ENCODE assay signal across 10 mouse cellular contexts in genomic region chr11:74989047-74989446, GRCm38 (mm10).
DNase-seq lines count a peak whose midpoint lies in the region; ATAC-seq and TF ChIP-seq lines count a peak whose summit lies in the region.
"Had no signal": no experiment of that assay in that cellular context is flagged by ENCODE, and none has a peak within 500 bp of the region (broad histone marks: within the 10 kb centered on the region; RNA-seq: fewer than 3 reads in every experiment).

No protein-coding gene starts in this region.

- no peak for TF ChIP-seq CTCF in kidney, adult 2 months (conservative IDR thresholded peaks at IDR 0.05; ENCODE audit: insufficient read depth, insufficient read length, low read depth, low read length)

- peak; percentile 34 for DNase-seq in kidney, adult 11 months
- DNase-seq in heart, adult 11 months, result peak; percentile 98
- peak; percentile 49 for DNase-seq in kidney, adult 2 months
- peak; percentile 62 for DNase-seq in skeletal muscle tissue, adult 2 months (ENCODE audit: low read depth, low spot score)
- no peak for DNase-seq in frontal cortex, postnatal 10 days (ENCODE audit: low spot score in 2 of 2)
- no peak for DNase-seq in cerebellum, postnatal 10 days
- DNase-seq: cerebellum, adult 8-10 months had no signal

- H3K36me3 ChIP-seq in kidney, embryonic 14.5 days (ENCODE audit: control insufficient read depth, insufficient read depth, low read length), result peaks cover 8% of the 10 kb centered on the region
- H3K36me3 ChIP-seq in kidney, adult 2 months (ENCODE audit: control insufficient read depth, insufficient read depth, low read length), result no peaks in the 10 kb centered on the region; the same call in 1 of the 2 replicates

- H3K4me2 ChIP-seq in kidney, embryonic 14.5 days (replicated peaks; ENCODE audit: low read depth, low read length), result no peak overlapping the region
- H3K4me2 ChIP-seq: limb, embryonic 12.5 days had no signal

- H3K27ac ChIP-seq in kidney, embryonic 14.5 days (ENCODE audit: low read depth, low read length), result no peak overlapping the region
- H3K27ac ChIP-seq in kidney, adult 2 months (ENCODE audit: insufficient read depth, low read depth, low read length), result peak overlapping the region; percentile 3

- H3K9me3 ChIP-seq in kidney, embryonic 14.5 days (ENCODE audit: control insufficient read depth, low read length), result no peaks in the 10 kb centered on the region
- H3K9me3 ChIP-seq: limb, embryonic 12.5 days had no signal

- TF ChIP-seq POLR2A in kidney, adult 2 months (IDR thresholded peaks at IDR 0.05; ENCODE audit: low read depth, low read length), result no peak

- no peak for ATAC-seq in kidney, embryonic 14.5 days (ENCODE audit: low FRiP score, low TSS enrichment)
- ATAC-seq in CD4-positive, CD25-positive, alpha-beta regulatory T cell, adult 4 months, result no peak

- no peak overlapping the region for H3K4me3 ChIP-seq in kidney, embryonic 14.5 days (ENCODE audit: low read length)
- H3K4me3 ChIP-seq in kidney, adult 2 months (ENCODE audit: insufficient read depth, low read depth, low read length), result no peak overlapping the region
- H3K4me3 ChIP-seq: limb, embryonic 12.5 days had no signal

- H3K27me3 ChIP-seq in kidney, embryonic 14.5 days (ENCODE audit: control insufficient read depth, insufficient read depth, low read length), result no peaks in the 10 kb centered on the region
- no peaks in the 10 kb centered on the region for H3K27me3 ChIP-seq in kidney, adult 2 months (replicated peaks; ENCODE audit: control insufficient read depth, insufficient read depth, low read length)
- H3K27me3 ChIP-seq: limb, embryonic 12.5 days had no signal

- H3K9ac ChIP-seq in kidney, embryonic 14.5 days (ENCODE audit: low read depth, low read length), result no peak overlapping the region; the same call in 1 of the 2 replicates
- H3K9ac ChIP-seq: limb, embryonic 12.5 days had no signal

- 47% methylated on average over 2 of the region's 2 CpGs for WGBS in kidney, embryonic 14.5 days
- WGBS in kidney, adult 2 months, result 48% methylated on average over 2 of the region's 2 CpGs

- H3K4me1 ChIP-seq in kidney, embryonic 14.5 days (ENCODE audit: control insufficient read depth, insufficient read depth, low read length), result peaks cover 14% of the 10 kb centered on the region
- peaks cover 4% of the 10 kb centered on the region; the same call in 1 of the 2 replicates for H3K4me1 ChIP-seq in kidney, adult 2 months (ENCODE audit: control insufficient read depth, insufficient read depth, low read length)

Comparison
In these comparisons a context has a peak if more than half of its experiments do, and no peak if none do; other contexts are left out.
1. DNase-seq: peak in kidney, adult 11 months (single experiment), heart, adult 11 months (single experiment), kidney, adult 2 months (single experiment) and skeletal muscle tissue, adult 2 months (single experiment); none in frontal cortex, postnatal 10 days (0 of 2) and cerebellum, postnatal 10 days (0 of 2).